Mouse (Mus musculus): ENCODE data around the gene Ppp1r9a. TPM values are rescaled to one million over a fixed set of nuclear protein-coding genes. Genes with fewer than 3 reads are reported as not detected.

Gene Ppp1r9a
- total and polyA plus RNA-seq, 3 experiments: 0.03 TPM; not detected in 2

DNA sequence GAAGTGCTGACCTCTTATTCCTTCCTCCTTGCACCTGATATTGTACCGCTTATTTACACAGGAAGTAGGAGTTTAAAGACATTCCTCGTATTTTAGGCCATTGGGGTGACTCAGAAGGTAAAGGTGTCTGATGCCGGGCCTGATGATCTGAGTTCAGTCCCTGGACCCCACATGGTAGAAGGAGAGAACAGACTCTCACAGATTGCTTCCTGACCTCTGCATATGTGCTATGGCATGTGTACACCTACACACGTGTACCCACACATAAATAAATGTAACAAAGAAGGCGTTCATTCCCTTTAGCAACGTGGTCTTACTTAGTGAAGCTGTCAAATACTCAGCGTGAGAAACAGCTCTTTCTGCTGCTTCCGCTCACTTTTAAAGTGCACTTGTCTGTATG lies 197.1 kb downstream of the Ppp1r9a start:
- H3K4me1 ChIP-seq (ENCODE audit: control insufficient read depth in 1 of 2, insufficient read depth in 2 of 2, low read length in 2 of 2): no peaks in the 10 kb centered on the region
- no peaks in the 10 kb centered on the region for H3K9me3 ChIP-seq (replicated peaks; ENCODE audit: insufficient read depth, low read length)
- H3K27me3 ChIP-seq (ENCODE audit: control insufficient read depth in 1 of 2, insufficient read depth in 2 of 2, low read length in 2 of 2): peaks cover 9 to 18% of the 10 kb centered on the region in 2 experiments
- H3K9ac ChIP-seq (ENCODE audit: control insufficient read depth, low read depth, low read length, poor library complexity, severe bottlenecking): no peak overlapping the region
- no peak overlapping the region for H3K27ac ChIP-seq (ENCODE audit: control insufficient read depth, low read depth, low read length)
- H3K4me3 ChIP-seq (ENCODE audit: control insufficient read depth in 1 of 2, insufficient read depth in 1 of 2, low read depth in 2 of 2, low read length in 2 of 2): no peak overlapping the region
- H3K79me2 ChIP-seq (ENCODE audit: control insufficient read depth, insufficient read depth, low read length, poor library complexity): no peaks in the 10 kb centered on the region
- H3K36me3 ChIP-seq (ENCODE audit: control insufficient read depth in 1 of 2, insufficient read depth in 2 of 2, low read length in 2 of 2): no peaks in the 10 kb centered on the region
- no peak for DNase-seq (ENCODE audit: low read depth, low spot score)
- TF ChIP-seq MAZ (IDR thresholded peaks at IDR 0.05; ENCODE audit: low read depth, low read length) (no peak), MYC (IDR thresholded peaks at IDR 0.05; ENCODE audit: low read depth, low read length) (no peak), NELFE (IDR thresholded peaks at IDR 0.05; ENCODE audit: low read depth, low read length) (no peak), GABPA (IDR thresholded peaks at IDR 0.05; ENCODE audit: low read depth, low read length) (no peak), POLR2AphosphoS5 (IDR thresholded peaks at IDR 0.05; ENCODE audit: borderline replicate concordance, low read depth, low read length) (no peak), MAX (IDR thresholded peaks at IDR 0.05; ENCODE audit: low read length) (no peak), TCF12 (IDR thresholded peaks at IDR 0.05; ENCODE audit: low read depth, low read length) (no peak), ELF1 (IDR thresholded peaks at IDR 0.05; ENCODE audit: low read depth, low read length) (no peak), JUND (IDR thresholded peaks at IDR 0.05; ENCODE audit: low read depth, low read length) (no peak), ETS1 (IDR thresholded peaks at IDR 0.05; ENCODE audit: low read depth, low read length) (no peak), POLR2AphosphoS2 (IDR thresholded peaks at IDR 0.05; ENCODE audit: low read length) (no peak), RCOR1 (IDR thresholded peaks at IDR 0.05; ENCODE audit: low read depth, low read length) (no peak), TBP (IDR thresholded peaks at IDR 0.05; ENCODE audit: low read depth, low read length) (no peak), MEF2A (IDR thresholded peaks at IDR 0.05; ENCODE audit: extremely low read depth, insufficient replicate concordance, low read depth, low read length, poor library complexity, severe bottlenecking) (no peak), ZMIZ1 (IDR thresholded peaks at IDR 0.05; ENCODE audit: low read depth, low read length) (no peak), MAFK (IDR thresholded peaks at IDR 0.05; ENCODE audit: borderline replicate concordance, low read depth, low read length) (no peak), POLR2A (IDR thresholded peaks at IDR 0.05; ENCODE audit: control insufficient read depth in 1 of 2, insufficient read depth in 1 of 2, low read depth in 1 of 2, low read length in 2 of 2, poor library complexity in 1 of 2) (no peak), CTCF (IDR thresholded peaks at IDR 0.05 in 2 of 3, conservative IDR thresholded peaks at IDR 0.05 in 1 of 3; ENCODE audit: control insufficient read depth in 1 of 3, insufficient read depth in 1 of 3, low read depth in 2 of 3, low read length in 3 of 3, poor library complexity in 1 of 3, severe bottlenecking in 1 of 3) (no peak), E2F4 (IDR thresholded peaks at IDR 0.05; ENCODE audit: borderline replicate concordance, low read depth, low read length) (no peak)

GRCm38 (mm10) chr6:5100347-5100746 lies 197.6 kb downstream of the Ppp1r9a start:
- Histone ChIP-seq H3K27ac (ENCODE audit: control insufficient read depth, low read depth, low read length) (no peak overlapping the region), H3K27me3 (ENCODE audit: control insufficient read depth in 1 of 2, insufficient read depth in 2 of 2, low read length in 2 of 2) (peaks cover 9 to 18% of the 10 kb centered on the region in 2 experiments), H3K36me3 (ENCODE audit: control insufficient read depth in 1 of 2, insufficient read depth in 2 of 2, low read length in 2 of 2) (no peaks in the 10 kb centered on the region), H3K9me3 (replicated peaks; ENCODE audit: insufficient read depth, low read length) (no peaks in the 10 kb centered on the region), H3K4me1 (ENCODE audit: control insufficient read depth in 1 of 2, insufficient read depth in 2 of 2, low read length in 2 of 2) (no peaks in the 10 kb centered on the region), H3K9ac (ENCODE audit: control insufficient read depth, low read depth, low read length, poor library complexity, severe bottlenecking) (no peak overlapping the region), H3K4me3 (ENCODE audit: control insufficient read depth in 1 of 2, insufficient read depth in 1 of 2, low read depth in 2 of 2, low read length in 2 of 2) (no peak overlapping the region), H3K79me2 (ENCODE audit: control insufficient read depth, insufficient read depth, low read length, poor library complexity) (no peaks in the 10 kb centered on the region)
- no peak for TF ChIP-seq JUND (IDR thresholded peaks at IDR 0.05; ENCODE audit: low read depth, low read length)
- TF ChIP-seq ELF1 (IDR thresholded peaks at IDR 0.05; ENCODE audit: low read depth, low read length): no peak
- TF ChIP-seq MXI1 (IDR thresholded peaks at IDR 0.05; ENCODE audit: low read depth, low read length): no peak
- TF ChIP-seq MAZ (IDR thresholded peaks at IDR 0.05; ENCODE audit: low read depth, low read length): no peak
- TF ChIP-seq EP300 (IDR thresholded peaks at IDR 0.05; ENCODE audit: low read depth in 1 of 2, low read length in 2 of 2): no peak
- no peak for TF ChIP-seq ETS1 (IDR thresholded peaks at IDR 0.05; ENCODE audit: low read depth, low read length)
- no peak for TF ChIP-seq E2F4 (IDR thresholded peaks at IDR 0.05; ENCODE audit: borderline replicate concordance, low read depth, low read length)
- no peak for TF ChIP-seq UBTF (IDR thresholded peaks at IDR 0.05; ENCODE audit: borderline replicate concordance, insufficient read depth, low read depth, low read length)
- TF ChIP-seq POLR2AphosphoS2 (IDR thresholded peaks at IDR 0.05; ENCODE audit: low read length): no peak
- DNase-seq (ENCODE audit: low read depth, low spot score): no peak
